Mouse (Mus musculus) MEL (cell line): ENCODE data around the gene Serpinf1. TPM values are rescaled to one million over a fixed set of nuclear protein-coding genes. Genes with fewer than 3 reads are reported as not detected.

Source experiments
- DNase-seq: peaks from one replicate; pipeline ENCODE4 v3.0.0; 2011; ENCODE audit warnings: low read depth, low spot score
- H3K27ac ChIP-seq: 2 replicates; pipeline ENCODE4 v1.5.1; 2012; ENCODE audit warnings: low read depth, mild to moderate bottlenecking, control low read depth, low read length, moderate library complexity; ENCODE audit not compliant: control insufficient read depth
- H3K27me3 ChIP-seq, 2 experiments: fragments of 150-350 bp in 1 of 2; sonication (generic) in 1 of 2; 2 replicates each; pipeline ENCODE4 v1.6.1; 2012; ENCODE audit warnings: low read length in 2 of 2, mild to moderate bottlenecking in 2 of 2, improper control_type of control experiment in 1 of 2, moderate library complexity in 1 of 2; ENCODE audit not compliant: insufficient read depth in 2 of 2, control insufficient read depth in 1 of 2
- H3K36me3 ChIP-seq, 2 experiments: 2 replicates each; pipeline ENCODE4 v1.6.1; 2012 to 2014; ENCODE audit warnings: low read length in 2 of 2, improper control_type of control experiment in 1 of 2, inconsistent platforms in 1 of 2, mild to moderate bottlenecking in 1 of 2; ENCODE audit not compliant: insufficient read depth in 2 of 2, control insufficient read depth in 1 of 2
- H3K4me1 ChIP-seq, 2 experiments: fragments of 150-350 bp in 1 of 2; sonication (generic) in 1 of 2; 2 replicates each; pipeline ENCODE4 v1.6.1; 2012; ENCODE audit warnings: low read length in 2 of 2, improper control_type of control experiment in 1 of 2, mild to moderate bottlenecking in 1 of 2; ENCODE audit not compliant: insufficient read depth in 2 of 2, control insufficient read depth in 1 of 2
- H3K4me3 ChIP-seq, 2 experiments: fragments of 150-350 bp in 1 of 2; sonication (generic) in 1 of 2; 2 replicates each; pipeline ENCODE4 v1.5.1; 2012; ENCODE audit warnings: low read depth in 2 of 2, low read length in 2 of 2, mild to moderate bottlenecking in 2 of 2, moderate library complexity in 2 of 2, control low read depth in 1 of 2, improper control_type of control experiment in 1 of 2; ENCODE audit not compliant: control insufficient read depth in 1 of 2, insufficient read depth in 1 of 2
- H3K79me2 ChIP-seq: 2 replicates; pipeline ENCODE4 v1.6.1; 2012; ENCODE audit warnings: mild to moderate bottlenecking, low read length, moderate library complexity; ENCODE audit not compliant: control insufficient read depth, poor library complexity, insufficient read depth
- H3K9ac ChIP-seq: 2 replicates; pipeline ENCODE4 v1.6.1; 2012; ENCODE audit warnings: low read depth, mild to moderate bottlenecking, control low read depth, low read length, moderate library complexity; ENCODE audit not compliant: control insufficient read depth, poor library complexity, severe bottlenecking
- H3K9me3 ChIP-seq: fragments of 150-350 bp; sonication (generic); replicated peaks from 2 replicates; pipeline ENCODE4 v1.6.1; 2012; ENCODE audit warnings: mild to moderate bottlenecking, low read length, improper control_type of control experiment, moderate library complexity; ENCODE audit not compliant: insufficient read depth
- BHLHE40 ChIP-seq: IDR thresholded peaks from 2 replicates; pipeline ENCODE4 v1.6.1; 2012; ENCODE audit warnings: low read depth, mild to moderate bottlenecking, inconsistent platforms, low read length, improper control_type of control experiment, borderline replicate concordance
- CHD2 ChIP-seq: IDR thresholded peaks from 2 replicates; pipeline ENCODE4 v1.6.1; 2011; ENCODE audit warnings: low read length, improper control_type of control experiment
- CTCF ChIP-seq, 3 experiments: IDR thresholded peaks in 2 of 3; conservative IDR thresholded peaks in 1 of 3; 2 replicates each; pipeline ENCODE4 v1.5.1; 2011 to 2012; ENCODE audit warnings: low read length in 3 of 3, low read depth in 2 of 3, mild to moderate bottlenecking in 2 of 3, improper control_type of control experiment in 1 of 3, inconsistent platforms in 1 of 3, mixed read lengths in 1 of 3, moderate library complexity in 1 of 3; ENCODE audit not compliant: control insufficient read depth in 1 of 3, insufficient read depth in 1 of 3, poor library complexity in 1 of 3, severe bottlenecking in 1 of 3
- E2F4 ChIP-seq: IDR thresholded peaks from 2 replicates; pipeline ENCODE4 v1.6.1; 2011; ENCODE audit warnings: low read depth, low read length, improper control_type of control experiment, borderline replicate concordance
- ELF1 ChIP-seq: IDR thresholded peaks from 2 replicates; pipeline ENCODE4 v1.6.1; 2014; ENCODE audit warnings: low read depth, mild to moderate bottlenecking, inconsistent platforms, low read length, improper control_type of control experiment, moderate library complexity
- EP300 ChIP-seq, 2 experiments: IDR thresholded peaks; 2 replicates each; pipeline ENCODE4 v1.6.1; 2011; ENCODE audit warnings: improper control_type of control experiment in 2 of 2, low read length in 2 of 2, low read depth in 1 of 2, mild to moderate bottlenecking in 1 of 2
- ETS1 ChIP-seq: IDR thresholded peaks from 2 replicates; pipeline ENCODE4 v1.6.1; 2012; ENCODE audit warnings: low read depth, mild to moderate bottlenecking, inconsistent platforms, low read length, improper control_type of control experiment, moderate library complexity
- GABPA ChIP-seq: IDR thresholded peaks from 2 replicates; pipeline ENCODE4 v1.6.1; 2012; ENCODE audit warnings: low read depth, mild to moderate bottlenecking, inconsistent platforms, low read length, improper control_type of control experiment, moderate library complexity
- GATA1 ChIP-seq: IDR thresholded peaks from 2 replicates; pipeline ENCODE4 v1.6.1; 2011; ENCODE audit warnings: low read depth, low read length, improper control_type of control experiment
- HCFC1 ChIP-seq: IDR thresholded peaks from 2 replicates; pipeline ENCODE4 v1.6.1; 2012; ENCODE audit warnings: low read depth, mild to moderate bottlenecking, inconsistent platforms, low read length, improper control_type of control experiment, moderate library complexity
- KAT2A ChIP-seq: conservative IDR thresholded peaks from 2 replicates; pipeline ENCODE4 v1.6.1; 2012; ENCODE audit warnings: low read depth, low read length, improper control_type of control experiment, inconsistent platforms
- MAX ChIP-seq: IDR thresholded peaks from 2 replicates; pipeline ENCODE4 v1.6.1; 2011; ENCODE audit warnings: low read length, improper control_type of control experiment
- MAZ ChIP-seq: IDR thresholded peaks from 2 replicates; pipeline ENCODE4 v1.6.1; 2012; ENCODE audit warnings: low read depth, mild to moderate bottlenecking, inconsistent platforms, low read length, improper control_type of control experiment
- MEF2A ChIP-seq: IDR thresholded peaks from 2 replicates; pipeline ENCODE4 v1.6.1; 2014; ENCODE audit warnings: low read depth, mild to moderate bottlenecking, inconsistent platforms, low read length, improper control_type of control experiment; ENCODE audit not compliant: poor library complexity, insufficient replicate concordance, severe bottlenecking; ENCODE audit errors: extremely low read depth
- MXI1 ChIP-seq: IDR thresholded peaks from 2 replicates; pipeline ENCODE4 v1.6.1; 2011; ENCODE audit warnings: mild to moderate bottlenecking, low read depth, low read length, improper control_type of control experiment
- MYB ChIP-seq: IDR thresholded peaks from 2 replicates; pipeline ENCODE4 v1.6.1; 2011; ENCODE audit warnings: mild to moderate bottlenecking, low read depth, low read length, improper control_type of control experiment
- MYC ChIP-seq: IDR thresholded peaks from 2 replicates; pipeline ENCODE4 v1.6.1; 2011; ENCODE audit warnings: low read depth, mild to moderate bottlenecking, low read length, improper control_type of control experiment, moderate library complexity
- NRF1 ChIP-seq: IDR thresholded peaks from 2 replicates; pipeline ENCODE4 v1.6.1; 2014; ENCODE audit warnings: low read depth, mild to moderate bottlenecking, inconsistent platforms, low read length, improper control_type of control experiment, moderate library complexity; ENCODE audit not compliant: poor library complexity, insufficient read depth, severe bottlenecking
- POLR2A ChIP-seq, 2 experiments: IDR thresholded peaks; 2 replicates each; pipeline ENCODE4 v1.6.1; 2011 to 2012; ENCODE audit warnings: low read length in 2 of 2, mild to moderate bottlenecking in 2 of 2, control low read depth in 1 of 2, improper control_type of control experiment in 1 of 2, low read depth in 1 of 2, moderate library complexity in 1 of 2; ENCODE audit not compliant: control insufficient read depth in 1 of 2, insufficient read depth in 1 of 2, poor library complexity in 1 of 2
- POLR2AphosphoS2 ChIP-seq: IDR thresholded peaks from 2 replicates; pipeline ENCODE4 v1.6.1; 2011; ENCODE audit warnings: low read length, improper control_type of control experiment
- POLR2AphosphoS5 ChIP-seq: IDR thresholded peaks from 2 replicates; pipeline ENCODE4 v1.6.1; 2012; ENCODE audit warnings: low read depth, borderline replicate concordance, mild to moderate bottlenecking, inconsistent platforms, low read length, moderate library complexity, mixed read lengths
- RAD21 ChIP-seq: IDR thresholded peaks from 2 replicates; pipeline ENCODE4 v1.6.1; 2011; ENCODE audit warnings: mild to moderate bottlenecking, low read depth, low read length, improper control_type of control experiment
- RCOR1 ChIP-seq: IDR thresholded peaks from 2 replicates; pipeline ENCODE4 v1.6.1; 2012; ENCODE audit warnings: low read depth, mild to moderate bottlenecking, inconsistent platforms, low read length, improper control_type of control experiment
- SIN3A ChIP-seq: IDR thresholded peaks from 2 replicates; pipeline ENCODE4 v1.6.1; 2012; ENCODE audit warnings: low read length, improper control_type of control experiment, inconsistent platforms
- TAL1 ChIP-seq: IDR thresholded peaks from 2 replicates; pipeline ENCODE4 v1.6.1; 2012; ENCODE audit warnings: mild to moderate bottlenecking, inconsistent platforms, low read length, moderate library complexity, mixed read lengths
- USF1 ChIP-seq: IDR thresholded peaks from 2 replicates; pipeline ENCODE4 v1.6.1; 2014; ENCODE audit warnings: low read depth, mild to moderate bottlenecking, inconsistent platforms, low read length, improper control_type of control experiment, moderate library complexity
- ZC3H11A ChIP-seq: IDR thresholded peaks from 2 replicates; pipeline ENCODE4 v1.6.1; 2012; ENCODE audit warnings: low read depth, mild to moderate bottlenecking, inconsistent platforms, low read length, improper control_type of control experiment
- ZKSCAN1 ChIP-seq: IDR thresholded peaks from 2 replicates; pipeline ENCODE4 v1.6.1; 2012; ENCODE audit warnings: low read depth, mild to moderate bottlenecking, inconsistent platforms, low read length, improper control_type of control experiment, moderate library complexity
- ZMIZ1 ChIP-seq: IDR thresholded peaks from 2 replicates; pipeline ENCODE4 v1.6.1; 2012; ENCODE audit warnings: low read depth, mild to moderate bottlenecking, inconsistent platforms, low read length, improper control_type of control experiment, moderate library complexity
- ZNF384 ChIP-seq: IDR thresholded peaks from 2 replicates; pipeline ENCODE4 v1.6.1; 2012; ENCODE audit warnings: low read depth, mild to moderate bottlenecking, inconsistent platforms, low read length, improper control_type of control experiment
- polyA plus RNA-seq, 2 experiments: library from polyadenylated mRNA; stranded (reverse) in 1 of 2; unstranded in 1 of 2; fragments of >175 nt in 1 of 2; fragments of >200 nt in 1 of 2; gene quantifications; 2 replicates each; pipeline versions ENCODE4 v1.2.1 to v1.2.4; 2012; ENCODE audit warnings: low replicate concordance in 2 of 2, low read depth in 1 of 2; ENCODE audit not compliant: insufficient read length in 2 of 2, insufficient read depth in 1 of 2, missing spikeins in 1 of 2
- total RNA-seq: library from RNA; depleted of rRNA; stranded (reverse); fragments of 300-350 nt; gene quantifications from 2 replicates; pipeline ENCODE4 v1.2.3, GENCODE M21; 2012

Gene Serpinf1
- total and polyA plus RNA-seq, 3 experiments, result 0.36 TPM; not detected in 2

- TF ChIP-seq MYC (peak; percentile 74; the same call in 1 of the 2 replicates), EP300 (IDR thresholded peaks at IDR 0.05; ENCODE audit: low read depth in 1 of 2, low read length in 2 of 2) (peak in 1 of 2 experiments; percentile 71; a peak in 2 of 4 replicates), POLR2AphosphoS5 (no peak), MYB (0 out of 2 replicates have a peak, but pooled peaks have one; percentile 58)
Observed at GRCm38 (mm10) chr11:75460844-75461742, 38.6 kb upstream of the Serpinf1 start, which contains the start of gene Tlcd2 (continued).

- Histone ChIP-seq H3K27me3 (no peaks in the 10 kb centered on the region), H3K4me1 (peaks cover 10 to 40% of the 10 kb centered on the region in 2 experiments), H3K9ac (peak overlapping the region; percentile 86), H3K27ac (peak overlapping the region; percentile 99), H3K36me3 (peaks cover 0 to 32% of the 10 kb centered on the region in 2 experiments; a peak in 2 of 4 replicates), H3K79me2 (peaks cover 8% of the 10 kb centered on the region; the same call in 1 of the 2 replicates), H3K4me3 (peak overlapping the region; percentile 49 to 64), H3K9me3 (no peaks in the 10 kb centered on the region)
- DNase-seq, result peak; percentile 100
- TF ChIP-seq GATA1 (0 out of 2 replicates have a peak, but pooled peaks have one; percentile 7), HCFC1 (peak; percentile 85), NRF1 (no peak), MAZ (no peak), POLR2A (IDR thresholded peaks at IDR 0.05; ENCODE audit: control insufficient read depth in 1 of 2, insufficient read depth in 1 of 2, low read depth in 1 of 2, low read length in 2 of 2, poor library complexity in 1 of 2) (peak in 1 of 2 experiments; percentile 81; a peak in 2 of 4 replicates), SIN3A (peak; percentile 88), MYC (peak; percentile 61), CTCF (IDR thresholded peaks at IDR 0.05 in 2 of 3, conservative IDR thresholded peaks at IDR 0.05 in 1 of 3; ENCODE audit: control insufficient read depth in 1 of 3, insufficient read depth in 1 of 3, low read depth in 2 of 3, low read length in 3 of 3, poor library complexity in 1 of 3, severe bottlenecking in 1 of 3) (no peak), ETS1 (peak; percentile 97), EP300 (IDR thresholded peaks at IDR 0.05; ENCODE audit: low read depth in 1 of 2, low read length in 2 of 2) (peak; percentile 10 to 85), POLR2AphosphoS2 (peak; percentile 86), KAT2A (no peak; the same call in 1 of the 2 replicates), MAX (peak; percentile 49), MXI1 (peak; percentile 55; the same call in 1 of the 2 replicates), ZC3H11A (no peak), ELF1 (peak; percentile 77), POLR2AphosphoS5 (no peak), ZMIZ1 (peak; percentile 69; the same call in 1 of the 2 replicates), USF1 (no peak), CHD2 (peak; percentile 91), ZNF384 (no peak), E2F4 (no peak), BHLHE40 (no peak), GABPA (peak; percentile 91), MYB (no peak; the same call in 1 of the 2 replicates), RAD21 (no peak), TAL1 (no peak), ZKSCAN1 (no peak), MEF2A (no peak), RCOR1 (peak; percentile 7; the same call in 1 of the 2 replicates)
Observed at GRCm38 (mm10) chr11:75460103-75460843, 37.8 kb upstream of the Serpinf1 start.
